Mouse (Mus musculus): ENCODE data around the gene Stn1.
"Not testable (repeated sequence)": the region's sequence is repeated elsewhere in the genome, so short reads cannot be mapped to it uniquely, and the experiment has no call there.

Stn1 gene

DNA sequence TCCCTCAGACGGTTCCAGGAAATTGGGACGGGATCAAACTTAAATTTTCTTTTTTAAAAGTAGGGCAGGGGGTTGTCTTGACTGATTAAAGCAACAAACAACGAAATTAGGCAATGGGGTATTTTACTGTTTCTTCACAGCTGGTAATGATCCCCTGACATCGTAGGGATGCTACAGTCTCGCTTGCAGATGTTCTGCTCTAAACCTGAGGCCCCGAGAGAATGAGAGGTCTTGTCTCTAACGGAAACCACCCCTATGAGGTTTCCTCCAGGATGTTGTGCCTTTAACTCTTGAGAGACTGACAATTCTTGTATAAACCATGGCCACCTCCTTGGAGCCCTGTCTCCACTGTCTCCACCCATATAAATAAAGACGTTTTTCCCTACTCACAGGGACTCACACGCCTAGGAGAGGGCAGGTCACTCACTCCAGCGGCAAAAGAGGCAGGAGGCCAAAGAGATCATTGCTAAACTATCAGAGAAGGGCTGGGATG is at the start of gene Stn1:
Gene Stn1, minus strand, starts transcription at position 208 of the 493 bp plus-strand sequence.
- DNase-seq: no peak

DNA sequence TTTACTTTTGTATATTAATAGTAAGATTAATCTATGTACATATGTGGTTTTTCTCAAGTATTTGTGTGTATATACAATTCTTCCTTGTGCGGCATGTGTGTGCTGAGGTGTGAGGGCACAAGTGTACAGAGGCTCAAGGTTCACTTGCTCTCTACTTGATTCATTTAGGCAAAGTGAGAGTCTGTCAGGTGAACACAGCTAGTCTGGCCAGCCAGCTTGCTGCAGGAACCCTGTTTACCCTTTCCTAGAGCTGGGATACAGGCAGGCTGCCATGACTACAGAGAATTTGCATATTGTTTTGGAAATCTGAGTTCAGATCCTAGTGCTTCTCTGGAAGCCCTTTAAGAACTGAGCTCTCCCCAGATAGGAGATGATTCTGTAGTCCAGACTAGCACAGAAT is 49.7 kb upstream of the Stn1 start:
- peak; percentile 17 for DNase-seq

DNA sequence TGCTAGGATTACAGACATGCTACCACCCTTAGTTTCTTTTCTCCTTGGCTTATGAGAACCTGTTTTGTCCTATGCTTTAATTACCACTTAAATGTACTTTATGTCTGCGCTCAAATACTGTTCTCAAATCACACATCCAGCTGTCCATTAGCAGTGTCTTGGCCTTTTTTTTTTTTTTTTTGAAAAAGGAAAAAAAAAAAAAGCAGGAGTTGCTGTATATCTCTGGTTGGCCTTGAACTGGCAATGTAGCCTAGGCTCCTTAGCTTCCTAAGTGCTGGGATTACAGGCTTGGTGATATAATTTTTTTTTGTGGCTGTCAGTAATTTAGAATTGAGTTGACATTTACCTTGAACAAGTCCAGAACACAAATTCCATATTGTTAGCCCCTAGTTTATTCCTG is 48.5 kb upstream of the Stn1 start:
- no peak for DNase-seq

DNA sequence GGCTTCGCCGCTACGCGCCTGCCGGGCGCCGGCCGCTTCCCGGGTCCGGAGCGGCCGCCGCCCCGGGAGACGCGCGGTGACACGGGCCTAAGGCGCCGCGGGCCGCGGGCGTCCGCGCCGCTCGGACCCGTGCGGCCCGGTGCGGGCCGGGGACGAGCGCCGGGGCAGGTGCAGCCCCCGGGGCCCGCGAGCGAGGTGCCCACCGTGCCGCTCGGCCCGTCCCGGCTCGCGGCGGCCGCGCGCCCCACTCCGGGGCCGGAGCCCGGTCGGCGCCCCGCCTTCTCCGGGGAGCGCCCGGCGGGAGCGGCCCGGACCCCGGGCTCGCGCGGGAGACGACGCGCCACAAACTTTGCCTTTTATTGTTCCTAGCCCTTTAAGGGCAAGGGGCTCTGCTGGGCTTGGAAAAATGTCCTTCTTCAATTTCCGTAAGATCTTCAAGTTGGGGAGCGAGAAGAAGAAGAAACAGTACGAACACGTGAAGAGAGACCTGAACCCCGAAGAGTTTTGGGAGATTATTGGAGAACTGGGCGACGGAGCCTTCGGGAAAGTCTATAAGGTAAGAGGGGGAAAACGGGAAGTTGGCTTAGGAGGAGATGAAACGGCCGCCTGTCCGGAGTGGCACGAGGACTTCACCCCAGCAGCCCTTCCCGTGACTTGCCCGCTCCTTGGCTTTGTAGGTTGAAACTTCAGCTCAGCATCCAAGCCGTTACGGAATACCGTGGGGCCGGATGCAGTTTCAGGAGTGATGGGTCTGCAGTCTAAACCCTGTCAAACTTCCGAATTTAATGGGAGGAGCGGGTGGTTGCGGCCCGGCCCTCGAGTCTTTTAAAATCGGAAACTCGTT is 42.7 kb upstream of the Stn1 start:
- DNase-seq: peak; percentile 54

DNA sequence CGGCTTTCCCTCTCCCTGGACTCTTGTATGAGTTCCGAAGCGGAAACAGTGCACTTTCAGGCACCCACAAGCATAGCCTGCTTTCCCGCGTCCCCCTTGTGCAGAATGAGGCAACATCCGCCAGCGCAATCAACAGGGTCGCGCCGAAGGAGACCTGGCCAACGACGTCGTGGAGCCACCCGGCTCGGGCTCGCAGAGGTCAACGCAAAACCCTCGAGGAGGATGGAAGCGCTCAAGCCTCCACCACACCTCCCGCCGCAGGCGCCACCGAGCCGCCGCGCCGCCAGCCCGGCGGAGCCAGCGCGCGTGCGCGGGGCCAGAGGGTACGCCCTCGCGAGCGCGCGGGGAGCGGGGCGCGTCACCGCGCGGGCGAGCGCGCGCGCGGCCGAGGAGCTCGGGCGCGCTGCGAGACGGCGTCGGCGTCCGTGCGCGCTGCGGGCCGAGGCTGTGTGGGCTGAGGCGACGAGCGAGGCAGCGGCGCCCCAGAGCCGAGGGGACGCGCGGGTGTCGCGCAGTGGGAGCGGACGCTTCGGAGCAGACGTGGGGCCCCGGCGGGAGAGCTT is 42.0 kb upstream of the Stn1 start, which contains the start of gene Slk:
Gene Slk, plus strand, starts transcription at position 454 of the 563 bp plus-strand sequence.
- peak; percentile 91 for DNase-seq

DNA sequence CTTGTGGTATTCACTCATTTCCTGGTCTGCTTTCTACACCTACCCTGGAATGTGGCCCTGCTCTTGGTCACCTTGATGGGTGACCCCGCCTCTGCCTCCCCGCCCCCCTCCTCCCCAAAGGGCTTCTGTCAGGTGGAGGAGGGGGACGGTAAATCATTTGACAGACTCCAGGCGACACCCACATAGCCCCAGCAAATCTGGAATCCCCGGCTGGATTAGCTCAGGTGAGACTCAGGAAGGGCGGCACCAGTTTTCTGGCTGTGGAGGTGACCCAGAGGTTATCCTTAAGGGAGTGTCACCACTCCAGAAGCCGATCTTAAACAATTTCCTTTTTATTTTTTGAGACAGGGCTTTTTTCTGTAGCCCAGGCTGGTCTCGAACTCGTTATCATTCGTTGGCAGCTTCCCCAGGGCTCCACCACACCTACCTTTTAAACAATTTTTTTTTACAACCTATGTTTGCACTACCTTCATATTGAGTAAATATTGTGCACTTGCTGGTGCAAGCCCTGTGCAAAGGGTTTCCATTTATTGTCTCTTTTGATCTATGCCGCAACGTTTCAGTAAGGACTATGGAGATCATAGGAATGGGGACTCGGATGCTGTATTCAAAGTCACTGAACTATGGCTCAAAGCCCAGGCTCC is 41.4 kb upstream of the Stn1 start:
- DNase-seq: peak; percentile 35

DNA sequence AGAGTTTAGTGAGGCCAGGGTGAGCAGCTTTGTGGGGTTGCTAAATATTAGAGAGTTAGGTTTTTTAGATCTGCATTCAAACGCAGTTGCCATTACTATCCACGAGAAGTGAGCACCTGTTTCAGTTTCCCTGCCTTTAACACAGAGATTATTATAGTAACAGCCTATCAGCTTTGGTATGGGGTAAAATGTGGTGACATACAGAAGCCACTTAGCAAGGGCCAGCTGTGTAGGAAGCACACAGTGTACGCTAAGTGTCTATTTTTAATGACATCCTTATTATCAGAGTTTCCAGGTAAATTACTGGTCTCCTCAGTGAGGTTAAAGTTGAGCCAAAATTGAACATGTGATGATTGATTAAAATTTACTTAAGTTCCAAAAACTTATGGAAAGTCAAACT is 36.4 kb upstream of the Stn1 start:
- DNase-seq: no peak

DNA sequence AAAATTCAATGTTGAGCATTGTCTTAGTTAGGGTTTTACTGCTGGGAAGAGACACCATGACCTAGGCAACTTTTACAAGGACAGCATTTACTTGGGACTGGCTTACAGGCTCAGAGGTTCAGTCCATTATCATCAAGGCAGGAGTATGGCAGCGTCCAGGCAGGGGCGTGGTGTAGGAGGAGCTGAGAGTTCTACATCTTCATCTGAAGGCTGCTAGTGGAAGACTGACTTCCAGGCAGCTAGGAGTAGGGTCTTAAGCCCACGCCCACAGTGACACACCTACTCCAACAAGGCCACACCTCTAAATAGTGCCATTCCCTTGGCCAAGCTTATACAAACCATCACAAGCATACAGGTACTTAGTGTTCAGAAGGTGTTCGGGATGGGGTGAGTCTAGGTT is 34.7 kb upstream of the Stn1 start:
- DNase-seq: not testable (repeated sequence)

DNA sequence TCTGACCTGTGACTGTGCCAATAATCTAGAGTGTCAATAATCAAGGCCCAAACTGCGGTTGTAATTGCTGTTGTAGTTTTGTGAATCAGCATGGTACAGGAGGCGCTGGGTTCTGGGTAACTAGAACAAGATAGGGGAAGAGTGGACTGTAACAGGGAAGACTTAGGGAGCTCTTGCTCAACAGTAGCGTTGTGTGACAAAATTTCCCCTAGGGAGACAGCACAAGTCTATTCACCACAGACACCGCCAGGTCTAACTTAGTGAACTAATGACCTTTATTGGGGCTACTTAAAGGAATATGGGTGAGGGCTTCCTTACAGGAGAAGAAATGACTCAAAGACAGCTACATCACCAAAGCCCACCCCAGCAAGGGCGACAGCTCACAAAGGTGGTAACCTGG is 32.7 kb upstream of the Stn1 start:
- no peak for DNase-seq

DNA sequence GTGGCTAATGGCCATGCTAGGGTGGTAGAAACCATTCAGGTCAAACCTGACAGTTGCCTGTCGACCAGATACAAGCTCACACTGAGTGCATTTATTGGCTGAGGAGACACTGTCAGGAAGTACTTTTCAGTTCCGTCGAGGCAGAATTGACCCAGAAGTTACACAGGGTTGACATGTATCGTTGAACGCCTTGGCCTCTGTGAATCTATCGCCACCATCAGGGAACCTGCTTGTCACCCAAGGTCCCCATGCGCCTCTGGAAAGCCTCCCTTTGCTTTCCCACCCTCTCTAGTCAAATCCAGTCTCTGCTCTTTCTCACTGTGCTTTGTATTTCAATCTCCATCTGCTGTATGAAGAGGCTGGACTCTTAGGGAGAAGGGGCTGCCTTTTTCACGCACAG is 28.7 kb upstream of the Stn1 start:
- DNase-seq: no peak

DNA sequence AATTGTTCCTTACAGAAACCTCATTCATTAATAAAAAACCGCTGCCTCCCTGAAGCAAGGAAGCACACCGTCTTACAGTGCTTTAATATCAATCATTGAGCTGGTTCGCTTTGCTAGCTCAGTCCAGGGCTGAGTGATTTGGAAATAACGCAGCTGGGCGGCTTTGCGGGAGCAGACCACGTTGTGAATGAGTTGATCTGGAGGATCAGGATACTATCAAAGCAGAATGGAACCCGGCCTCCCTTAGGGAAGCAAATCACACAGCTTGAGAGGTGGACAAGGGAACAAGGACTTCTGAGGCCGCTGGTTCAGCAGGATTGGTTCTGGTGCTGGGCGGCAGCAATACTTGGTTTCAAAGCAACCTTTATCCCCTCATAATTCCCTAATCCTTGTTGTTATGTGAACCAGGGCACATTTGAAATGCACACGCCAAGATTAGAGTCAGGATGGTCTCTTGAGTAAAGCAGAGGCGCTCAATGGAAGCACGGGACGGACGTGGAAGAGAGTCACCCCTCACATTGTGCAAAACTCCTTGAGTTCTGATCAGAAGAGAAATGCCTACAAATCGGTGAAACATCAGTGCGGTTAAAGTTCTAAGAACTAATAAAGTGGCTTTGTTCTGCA is 27.8 kb upstream of the Stn1 start:
- no peak for DNase-seq

DNA sequence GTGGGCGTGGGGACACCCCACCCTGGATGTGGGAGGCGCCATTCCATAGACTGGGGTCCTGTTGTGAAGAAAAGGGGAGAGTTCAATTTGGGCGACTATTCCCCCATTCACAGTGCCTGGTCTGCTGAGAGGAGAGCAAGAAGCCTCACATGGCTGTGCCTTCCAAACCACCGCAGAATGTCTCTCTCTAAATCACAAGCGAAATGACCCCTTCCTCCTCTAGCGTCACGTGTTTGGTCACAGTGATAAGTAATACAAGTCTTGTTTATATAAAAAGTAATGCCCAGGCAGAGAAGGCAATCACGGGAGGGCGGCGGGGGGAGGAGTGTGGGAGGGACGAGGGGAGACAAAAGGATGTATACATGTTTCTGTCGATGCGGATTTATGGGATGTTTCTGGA is 26.4 kb upstream of the Stn1 start:
- DNase-seq: no peak

DNA sequence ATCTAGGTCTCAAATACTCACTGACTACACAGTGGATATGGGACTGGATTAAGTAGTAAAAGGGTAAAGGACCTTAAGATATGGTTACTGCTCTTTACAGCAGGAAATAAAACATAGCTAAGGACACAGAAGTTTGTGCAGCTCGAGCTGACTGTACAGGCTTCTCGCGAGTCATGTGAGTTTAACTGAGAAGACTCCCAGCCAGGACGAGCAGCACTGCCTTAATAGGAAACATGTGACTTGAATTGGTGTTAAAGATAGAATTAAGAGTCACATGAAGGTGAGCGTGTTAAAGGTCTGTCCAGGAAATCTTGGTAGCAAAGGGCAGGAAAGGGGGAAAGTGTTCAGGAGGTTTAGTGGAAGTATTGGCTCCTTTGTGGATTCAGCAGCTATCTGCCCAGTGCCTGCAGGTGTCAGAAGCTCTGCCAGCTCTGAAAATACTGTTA is 24.7 kb upstream of the Stn1 start:
- peak; percentile 54 for DNase-seq

DNA sequence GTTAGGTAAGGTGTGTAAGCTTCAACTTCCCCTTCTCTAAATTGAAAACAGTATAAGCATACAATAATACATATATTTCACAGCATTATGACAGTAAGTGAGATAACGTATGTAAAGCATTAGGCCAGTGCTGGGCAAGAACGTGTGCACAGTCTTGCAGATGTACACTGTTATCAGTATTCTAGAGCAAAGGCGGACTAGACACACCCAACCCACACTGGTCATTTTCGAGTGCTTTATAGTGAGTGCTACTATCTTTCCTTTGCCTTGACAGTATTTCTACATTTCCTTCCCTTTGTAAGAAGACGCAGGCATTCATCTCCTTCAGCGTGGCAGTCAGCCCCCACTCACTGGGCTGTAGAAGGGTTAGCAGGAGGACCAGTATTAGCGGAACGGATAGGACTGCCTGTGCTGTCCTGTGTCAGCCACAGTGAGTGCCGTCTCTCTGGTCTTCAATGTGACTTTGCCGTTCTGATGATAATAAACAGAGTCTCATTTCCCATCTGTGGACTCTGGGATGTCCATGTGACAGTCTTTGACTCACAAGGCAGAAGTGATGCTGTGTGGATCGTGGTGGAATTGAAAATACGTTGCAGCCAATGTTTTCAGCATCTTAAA is 23.3 kb upstream of the Stn1 start:
- DNase-seq: no peak

DNA sequence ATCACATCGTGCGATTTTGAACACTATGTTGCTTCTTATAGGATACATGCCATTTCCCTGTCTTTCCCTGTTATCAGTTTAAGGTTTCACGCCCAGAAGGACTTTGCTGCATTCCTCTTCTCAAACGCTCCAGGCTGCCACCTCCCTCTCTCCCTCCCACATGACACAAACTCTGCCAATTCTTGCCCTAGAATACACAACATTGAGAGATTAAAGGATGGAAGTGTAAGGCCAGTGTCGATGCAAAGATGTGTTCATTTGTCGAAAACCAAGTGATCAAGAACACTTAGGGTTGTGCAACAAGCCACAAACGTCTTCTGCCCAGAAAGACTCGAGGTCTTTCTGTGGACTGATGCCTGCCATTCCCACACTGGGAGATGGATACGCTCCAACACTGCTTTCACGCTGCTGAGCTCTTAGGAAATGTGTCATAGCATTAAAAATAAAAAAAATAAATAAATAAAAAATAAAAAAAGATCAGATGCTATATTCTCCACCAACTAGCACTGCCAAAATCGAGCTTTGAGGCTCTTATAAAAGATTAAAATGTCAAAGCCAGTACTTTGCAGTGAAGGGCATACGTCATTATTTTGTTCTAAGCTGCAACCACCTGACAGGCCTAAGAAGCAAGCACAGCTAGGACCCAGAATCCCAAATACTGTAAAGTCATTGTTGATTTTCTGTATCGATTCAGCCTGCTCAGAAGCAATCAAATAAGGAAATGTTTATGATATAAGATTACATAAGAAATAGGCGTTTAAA is 22.6 kb upstream of the Stn1 start:
- DNase-seq: no peak

DNA sequence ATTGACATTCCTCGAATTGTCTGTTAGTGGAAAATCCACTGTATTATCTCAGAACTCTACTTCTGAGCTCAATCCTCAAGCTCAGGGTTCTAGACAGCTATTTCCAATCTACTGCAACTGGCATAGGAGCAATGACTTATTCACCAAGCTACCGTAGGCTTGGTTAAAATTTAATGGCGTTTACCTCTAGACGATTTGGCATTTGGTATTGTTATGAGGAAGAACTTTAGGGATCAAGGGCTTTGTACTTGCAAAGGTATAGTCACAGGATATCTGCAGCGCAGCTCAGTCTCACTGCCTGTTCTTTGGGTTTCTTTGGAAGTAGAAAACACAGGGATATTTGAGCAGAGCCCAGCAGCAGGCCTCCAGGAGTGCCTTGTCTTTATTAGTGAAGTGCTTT is 21.8 kb upstream of the Stn1 start:
- DNase-seq: no peak

DNA sequence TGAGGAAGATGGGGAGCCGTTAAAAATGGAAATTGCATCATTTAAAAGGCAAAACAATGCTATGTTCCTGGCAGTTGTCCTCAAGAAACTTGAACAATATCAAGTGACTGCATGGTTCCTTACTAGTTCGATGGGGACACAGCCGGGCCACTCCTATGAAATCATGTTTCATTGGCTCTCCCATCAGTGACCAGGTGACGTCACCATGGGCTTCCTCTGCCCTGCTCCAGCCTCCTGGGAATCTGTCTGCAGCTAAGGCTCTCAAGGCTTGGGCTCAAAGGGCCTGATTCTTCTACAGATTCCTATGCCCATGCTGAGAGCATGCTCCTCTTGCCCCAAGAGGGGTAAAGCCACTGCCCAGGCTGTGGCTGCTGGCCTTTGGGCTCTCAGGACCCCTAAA is 12.3 kb upstream of the Stn1 start:
- no peak for DNase-seq

DNA sequence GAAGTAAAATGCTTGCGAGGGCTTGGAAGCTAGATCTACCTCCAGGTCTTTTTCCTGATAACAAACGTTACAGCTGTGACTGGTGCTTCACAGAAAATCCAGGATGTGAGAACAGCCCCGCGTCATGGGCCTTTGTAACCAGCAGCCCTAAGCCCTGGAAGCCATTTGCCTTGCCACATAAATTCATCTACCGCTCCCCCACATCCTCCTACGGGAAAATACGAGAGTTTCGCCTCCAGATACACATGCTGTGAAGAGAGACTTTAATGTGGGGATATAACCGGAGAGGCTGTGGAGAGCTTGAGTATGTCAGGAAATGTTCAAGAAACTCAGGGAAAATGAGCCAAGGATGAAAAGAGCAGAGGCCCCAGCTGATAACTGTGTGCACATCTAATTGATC is 11.9 kb upstream of the Stn1 start:
- DNase-seq: no peak

DNA sequence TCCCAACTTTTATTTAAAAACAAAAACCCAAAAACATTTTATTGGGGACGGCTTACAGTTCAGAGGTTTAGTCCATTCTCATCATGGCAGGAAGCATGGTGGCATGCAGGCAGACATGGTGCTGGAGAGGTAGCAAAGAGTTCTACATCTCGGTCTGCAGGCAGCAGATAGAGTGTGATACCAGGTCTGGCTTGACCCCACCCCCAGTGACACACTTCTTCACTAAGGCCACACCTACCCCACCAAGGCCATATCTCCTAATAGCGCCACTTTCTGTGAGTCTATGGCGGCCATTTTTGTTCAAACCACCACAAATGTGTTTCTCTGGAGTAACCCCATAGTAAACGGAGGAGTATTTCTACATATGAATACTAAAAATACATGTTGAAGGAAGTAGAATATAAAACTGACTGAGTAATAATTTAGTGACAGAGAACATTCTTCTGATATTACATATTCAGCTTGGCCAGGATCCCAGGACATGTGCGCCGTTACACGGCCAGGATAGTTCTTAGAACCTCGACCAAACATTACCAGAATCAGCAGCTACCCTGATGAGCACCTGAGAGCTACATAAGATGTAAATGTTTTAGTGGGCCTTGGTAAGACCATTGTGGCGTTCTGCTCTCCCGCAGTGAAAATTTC is 11.2 kb upstream of the Stn1 start:
- no peak for DNase-seq

DNA sequence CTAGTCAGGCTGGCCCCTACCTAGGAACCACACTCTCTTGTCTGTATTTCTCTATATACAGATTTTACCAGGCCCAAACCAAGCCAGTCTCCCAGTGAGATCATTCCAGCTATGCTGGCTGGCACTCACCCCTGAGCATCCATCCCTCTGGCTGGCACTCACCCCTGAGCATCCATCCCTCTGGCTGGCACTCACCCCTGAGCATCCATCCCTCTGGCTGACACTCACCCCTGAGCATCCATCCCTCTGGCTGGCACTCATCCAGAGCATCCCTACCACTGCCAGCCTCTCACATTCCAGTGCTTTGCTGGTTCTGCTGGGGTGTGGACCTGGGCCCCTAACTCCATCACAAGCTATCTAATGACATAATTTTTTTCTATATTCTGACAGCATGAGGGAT is 8.2 kb upstream of the Stn1 start:
- no peak for DNase-seq

DNA sequence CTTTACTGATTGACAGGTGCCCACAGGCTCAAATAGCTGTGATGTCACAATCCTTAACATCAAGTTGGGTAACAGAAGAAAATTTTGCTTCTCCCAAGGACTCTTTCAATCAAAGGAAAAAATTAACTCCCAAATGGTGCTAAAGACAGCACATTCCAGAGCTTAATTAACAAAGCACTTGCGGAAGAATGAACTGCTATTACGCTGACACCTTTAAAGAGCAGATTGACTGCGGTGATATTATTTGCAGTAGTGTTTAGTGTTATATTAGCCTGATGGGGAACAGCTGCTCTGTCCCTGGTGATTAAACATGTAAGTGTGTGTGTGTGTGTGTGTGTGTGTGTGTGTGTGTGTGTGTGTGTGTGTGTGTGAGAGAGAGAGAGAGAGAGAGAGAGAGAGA is 7.7 kb upstream of the Stn1 start:
- DNase-seq: no peak

DNA sequence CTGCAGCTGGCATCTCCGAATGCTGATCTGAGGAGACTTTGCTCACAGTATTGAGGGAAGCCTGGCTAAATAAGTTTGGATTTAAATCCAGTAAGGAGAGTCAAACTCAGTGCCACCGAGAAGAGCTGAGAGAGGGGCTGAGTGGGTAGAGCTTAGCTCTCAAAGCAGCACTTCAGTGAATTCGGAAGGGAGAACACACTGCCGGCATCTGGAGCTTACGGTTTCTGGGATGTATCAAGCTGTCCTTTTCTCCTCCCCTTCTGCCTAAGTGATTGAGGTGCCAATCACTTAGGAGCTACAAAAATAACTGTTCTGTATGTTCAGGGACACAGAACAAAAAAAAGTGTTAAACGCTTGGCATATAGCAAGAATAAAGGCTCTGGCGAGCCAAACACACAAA is 5.1 kb upstream of the Stn1 start:
- DNase-seq: no peak

Data from kidney, adult 18-20 months (tissue).